Mouse (Mus musculus): ENCODE results near the gene Ostc. TPM values are rescaled to one million over a fixed set of nuclear protein-coding genes. Genes with fewer than 3 reads are reported as not detected.

Gene Ostc
- polyA plus RNA-seq, 1 experiment from 2014 or later = 244 TPM

GRCm38 (mm10) chr3:130720225-130720624 is 11.0 kb upstream of the Ostc start:
- WGBS = 84% methylated on average over 4 of the region's 4 CpGs
- no peaks in the 10 kb centered on the region for H3K27me3 ChIP-seq (ENCODE audit: control insufficient read depth, insufficient read depth, low read length)
- peaks cover 7% of the 10 kb centered on the region for H3K36me3 ChIP-seq (ENCODE audit: control insufficient read depth, insufficient read depth, low read length)
- H3K9ac ChIP-seq (ENCODE audit: low read length) = no peak overlapping the region
- H3K4me2 ChIP-seq (ENCODE audit: low read length) = no peak overlapping the region
- no peak overlapping the region for H3K4me3 ChIP-seq (ENCODE audit: control insufficient read depth in 1 of 2, insufficient read depth in 1 of 2, low read depth in 1 of 2, low read length in 2 of 2)
- H3K27ac ChIP-seq (replicated peaks in 1 of 2; ENCODE audit: control insufficient read depth in 1 of 2, insufficient read depth in 1 of 2, low read depth in 2 of 2, low read length in 2 of 2) = no peak overlapping the region
- H3K9me3 ChIP-seq (ENCODE audit: control insufficient read depth, low read length) = no peaks in the 10 kb centered on the region
- ATAC-seq (ENCODE audit: insufficient number of reproducible peaks, insufficient read depth, low FRiP score, low read depth) = no peak
- H3K4me1 ChIP-seq (ENCODE audit: control insufficient read depth in 2 of 2, insufficient read depth in 2 of 2, low read length in 2 of 2) = no peaks in the 10 kb centered on the region

GRCm38 (mm10) chr3:130718871-130719270 is 9.6 kb upstream of the Ostc start:
- H3K4me3 ChIP-seq (ENCODE audit: control insufficient read depth in 1 of 2, insufficient read depth in 1 of 2, low read depth in 1 of 2, low read length in 2 of 2) = no peak overlapping the region
- WGBS = 83% methylated on average over 4 of the region's 4 CpGs
- no peak overlapping the region for H3K27ac ChIP-seq (replicated peaks in 1 of 2; ENCODE audit: control insufficient read depth in 1 of 2, insufficient read depth in 1 of 2, low read depth in 2 of 2, low read length in 2 of 2)
- H3K36me3 ChIP-seq (ENCODE audit: control insufficient read depth, insufficient read depth, low read length) = no peaks in the 10 kb centered on the region
- no peak overlapping the region for H3K4me2 ChIP-seq (ENCODE audit: low read length)
- no peak for ATAC-seq (ENCODE audit: insufficient number of reproducible peaks, insufficient read depth, low FRiP score, low read depth)
- no peaks in the 10 kb centered on the region for H3K4me1 ChIP-seq (ENCODE audit: control insufficient read depth in 2 of 2, insufficient read depth in 2 of 2, low read length in 2 of 2)
- H3K9ac ChIP-seq (ENCODE audit: low read length) = no peak overlapping the region
- no peaks in the 10 kb centered on the region for H3K27me3 ChIP-seq (ENCODE audit: control insufficient read depth, insufficient read depth, low read length)
- H3K9me3 ChIP-seq (ENCODE audit: control insufficient read depth, low read length) = no peaks in the 10 kb centered on the region

- Histone ChIP-seq H3K9me3 (ENCODE audit: control insufficient read depth, low read length) (no peaks in the 10 kb centered on the region), H3K4me3 (ENCODE audit: control insufficient read depth in 1 of 2, insufficient read depth in 1 of 2, low read depth in 1 of 2, low read length in 2 of 2) (no peak overlapping the region), H3K27ac (replicated peaks in 1 of 2; ENCODE audit: control insufficient read depth in 1 of 2, insufficient read depth in 1 of 2, low read depth in 2 of 2, low read length in 2 of 2) (no peak overlapping the region), H3K4me2 (ENCODE audit: low read length) (no peak overlapping the region), H3K36me3 (ENCODE audit: control insufficient read depth, insufficient read depth, low read length) (no peaks in the 10 kb centered on the region), H3K9ac (ENCODE audit: low read length) (no peak overlapping the region), H3K4me1 (ENCODE audit: control insufficient read depth in 2 of 2, insufficient read depth in 2 of 2, low read length in 2 of 2) (no peaks in the 10 kb centered on the region), H3K27me3 (ENCODE audit: control insufficient read depth, insufficient read depth, low read length) (no peaks in the 10 kb centered on the region)
- no peak for ATAC-seq (ENCODE audit: insufficient number of reproducible peaks, insufficient read depth, low FRiP score, low read depth)
- 85% methylated on average over 7 of the region's 7 CpGs for WGBS
Measured at GRCm38 (mm10) chr3:130716555-130716954, 7.3 kb upstream of the Ostc start.

- H3K4me2 ChIP-seq (ENCODE audit: low read length) = peak overlapping the region; percentile 63
- peaks cover 0 to under 1% of the 10 kb centered on the region in 2 experiments; a peak in 2 of 4 replicates for H3K4me1 ChIP-seq (ENCODE audit: control insufficient read depth in 2 of 2, insufficient read depth in 2 of 2, low read length in 2 of 2)
- H3K9ac ChIP-seq (ENCODE audit: low read length) = peak overlapping the region; percentile 51; the same call in 1 of the 2 replicates
- H3K9me3 ChIP-seq (ENCODE audit: control insufficient read depth, low read length) = no peaks in the 10 kb centered on the region
- ATAC-seq (ENCODE audit: insufficient number of reproducible peaks, insufficient read depth, low FRiP score, low read depth) = no peak
- 10% methylated on average over 22 of the region's 22 CpGs for WGBS
- H3K36me3 ChIP-seq (ENCODE audit: control insufficient read depth, insufficient read depth, low read length) = no peaks in the 10 kb centered on the region
- peak overlapping the region; percentile 33 to 39 for H3K4me3 ChIP-seq (ENCODE audit: control insufficient read depth in 1 of 2, insufficient read depth in 1 of 2, low read depth in 1 of 2, low read length in 2 of 2)
- H3K27ac ChIP-seq (replicated peaks in 1 of 2; ENCODE audit: control insufficient read depth in 1 of 2, insufficient read depth in 1 of 2, low read depth in 2 of 2, low read length in 2 of 2) = no peak overlapping the region
- H3K27me3 ChIP-seq (ENCODE audit: control insufficient read depth, insufficient read depth, low read length) = no peaks in the 10 kb centered on the region
Measured at GRCm38 (mm10) chr3:130714775-130715568, 5.7 kb upstream of the Ostc start.

GRCm38 (mm10) chr3:130712891-130713290 is 3.6 kb upstream of the Ostc start:
- WGBS = 57% methylated on average over 6 of the region's 6 CpGs
- Histone ChIP-seq H3K4me3 (ENCODE audit: control insufficient read depth in 1 of 2, insufficient read depth in 1 of 2, low read depth in 1 of 2, low read length in 2 of 2) (no peak overlapping the region), H3K27me3 (ENCODE audit: control insufficient read depth, insufficient read depth, low read length) (no peaks in the 10 kb centered on the region), H3K36me3 (ENCODE audit: control insufficient read depth, insufficient read depth, low read length) (no peaks in the 10 kb centered on the region), H3K9ac (ENCODE audit: low read length) (no peak overlapping the region), H3K4me2 (ENCODE audit: low read length) (no peak overlapping the region), H3K27ac (replicated peaks in 1 of 2; ENCODE audit: control insufficient read depth in 1 of 2, insufficient read depth in 1 of 2, low read depth in 2 of 2, low read length in 2 of 2) (no peak overlapping the region), H3K4me1 (ENCODE audit: control insufficient read depth in 2 of 2, insufficient read depth in 2 of 2, low read length in 2 of 2) (peaks cover 2 to 9% of the 10 kb centered on the region in 2 experiments), H3K9me3 (ENCODE audit: control insufficient read depth, low read length) (no peaks in the 10 kb centered on the region)
- ATAC-seq (ENCODE audit: insufficient number of reproducible peaks, insufficient read depth, low FRiP score, low read depth) = no peak

GRCm38 (mm10) chr3:130710103-130710502 is 859 bp upstream of the Ostc start:
- 50% methylated on average over 7 of the region's 7 CpGs for WGBS

GRCm38 (mm10) chr3:130708529-130708928 is 715 bp downstream of the Ostc start:
- H3K27me3 ChIP-seq (ENCODE audit: control insufficient read depth, insufficient read depth, low read length) = no peaks in the 10 kb centered on the region
- H3K4me1 ChIP-seq (ENCODE audit: control insufficient read depth in 2 of 2, insufficient read depth in 2 of 2, low read length in 2 of 2) = peaks cover 3 to 13% of the 10 kb centered on the region in 2 experiments
- peaks cover 14% of the 10 kb centered on the region for H3K36me3 ChIP-seq (ENCODE audit: control insufficient read depth, insufficient read depth, low read length)
- no peaks in the 10 kb centered on the region for H3K9me3 ChIP-seq (ENCODE audit: control insufficient read depth, low read length)
- peak overlapping the region; percentile 81 to 90; a peak in 3 of 4 replicates for H3K27ac ChIP-seq (replicated peaks in 1 of 2; ENCODE audit: control insufficient read depth in 1 of 2, insufficient read depth in 1 of 2, low read depth in 2 of 2, low read length in 2 of 2)
- 0% methylated on average over 5 of the region's 5 CpGs for WGBS
- H3K4me3 ChIP-seq (ENCODE audit: control insufficient read depth in 1 of 2, insufficient read depth in 1 of 2, low read depth in 1 of 2, low read length in 2 of 2) = peak overlapping the region; percentile 66 to 91
- peak overlapping the region; percentile 93 for H3K9ac ChIP-seq (ENCODE audit: low read length)
- no peak for ATAC-seq (ENCODE audit: insufficient number of reproducible peaks, insufficient read depth, low FRiP score, low read depth)
- H3K4me2 ChIP-seq (ENCODE audit: low read length) = peak overlapping the region; percentile 73

More at GRCm38 (mm10) chr3:130710103-130710502, 859 bp upstream of the Ostc start:
- peak overlapping the region; percentile 73 for H3K4me2 ChIP-seq (ENCODE audit: low read length)
- no peak overlapping the region for H3K27ac ChIP-seq (replicated peaks in 1 of 2; ENCODE audit: control insufficient read depth in 1 of 2, insufficient read depth in 1 of 2, low read depth in 2 of 2, low read length in 2 of 2)
- H3K36me3 ChIP-seq (ENCODE audit: control insufficient read depth, insufficient read depth, low read length) = peaks cover under 1% of the 10 kb centered on the region; the same call in 1 of the 2 replicates
- H3K4me1 ChIP-seq (ENCODE audit: control insufficient read depth in 2 of 2, insufficient read depth in 2 of 2, low read length in 2 of 2) = peaks cover 3 to 13% of the 10 kb centered on the region in 2 experiments
- H3K9me3 ChIP-seq (ENCODE audit: control insufficient read depth, low read length) = no peaks in the 10 kb centered on the region
- peak overlapping the region in 1 of 2 experiments; percentile 91; a peak in 1 of 4 replicates for H3K4me3 ChIP-seq (ENCODE audit: control insufficient read depth in 1 of 2, insufficient read depth in 1 of 2, low read depth in 1 of 2, low read length in 2 of 2)
- H3K27me3 ChIP-seq (ENCODE audit: control insufficient read depth, insufficient read depth, low read length) = no peaks in the 10 kb centered on the region
- ATAC-seq (ENCODE audit: insufficient number of reproducible peaks, insufficient read depth, low FRiP score, low read depth) = no peak
- peak overlapping the region; percentile 42; the same call in 1 of the 2 replicates for H3K9ac ChIP-seq (ENCODE audit: low read length)
